Mouse (Mus musculus): ENCODE measurements around the gene Memo1. TPM values are rescaled to one million over a fixed set of nuclear protein-coding genes. Genes with fewer than 3 reads are reported as not detected.

Memo1 gene
- polyA plus RNA-seq (2012; rRNA removed) = 45.8 and 76.6 TPM in 2 replicates

DNA sequence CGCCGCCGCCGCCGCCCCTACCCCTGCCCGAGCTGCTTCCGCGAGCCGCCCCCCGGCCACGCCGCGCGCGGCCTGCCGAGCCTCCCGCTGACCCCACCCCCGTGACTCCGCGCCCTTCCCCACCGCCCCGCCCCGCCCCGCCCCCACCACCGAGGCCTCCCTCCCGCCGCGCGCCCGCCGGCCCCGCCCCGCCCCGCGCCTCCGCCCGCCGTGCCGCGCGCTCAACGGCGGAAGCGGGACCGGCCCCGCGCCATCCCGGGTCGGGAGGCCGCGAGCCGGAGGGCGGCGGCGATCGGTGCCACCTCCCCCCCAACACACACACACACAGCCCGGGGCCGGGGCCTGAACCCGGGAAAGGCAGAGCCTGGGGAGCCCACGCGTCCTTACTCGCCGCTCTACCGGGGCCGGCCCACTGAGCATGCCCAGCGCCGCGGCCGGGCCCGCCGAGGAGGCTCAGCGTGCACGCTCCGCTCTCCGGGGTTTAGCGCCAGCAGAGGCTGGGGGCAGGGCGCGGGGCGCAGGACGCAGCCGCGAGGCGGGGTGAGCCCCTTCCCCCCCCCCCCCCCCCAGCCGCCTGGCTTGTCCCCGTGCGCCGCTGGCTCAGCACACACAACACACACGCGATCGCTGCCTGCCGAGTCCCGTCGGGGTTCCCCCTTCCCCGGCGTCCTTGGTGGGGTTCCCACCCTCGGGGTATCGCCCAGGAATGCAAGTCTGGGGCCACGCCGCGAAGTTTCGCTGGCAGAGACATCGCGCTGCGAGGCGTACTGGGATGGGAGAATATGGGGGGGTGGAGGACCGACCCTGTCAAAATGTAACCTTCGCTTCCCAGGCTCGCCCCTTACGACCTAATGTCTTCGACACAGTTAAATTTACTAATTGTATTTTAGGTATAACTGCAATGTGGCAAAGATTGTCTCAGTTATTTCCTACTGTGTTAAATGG is at the start of gene Memo1:
TSS of gene Memo1 (minus strand) at position 496 of the 945 bp plus-strand sequence.

DNA sequence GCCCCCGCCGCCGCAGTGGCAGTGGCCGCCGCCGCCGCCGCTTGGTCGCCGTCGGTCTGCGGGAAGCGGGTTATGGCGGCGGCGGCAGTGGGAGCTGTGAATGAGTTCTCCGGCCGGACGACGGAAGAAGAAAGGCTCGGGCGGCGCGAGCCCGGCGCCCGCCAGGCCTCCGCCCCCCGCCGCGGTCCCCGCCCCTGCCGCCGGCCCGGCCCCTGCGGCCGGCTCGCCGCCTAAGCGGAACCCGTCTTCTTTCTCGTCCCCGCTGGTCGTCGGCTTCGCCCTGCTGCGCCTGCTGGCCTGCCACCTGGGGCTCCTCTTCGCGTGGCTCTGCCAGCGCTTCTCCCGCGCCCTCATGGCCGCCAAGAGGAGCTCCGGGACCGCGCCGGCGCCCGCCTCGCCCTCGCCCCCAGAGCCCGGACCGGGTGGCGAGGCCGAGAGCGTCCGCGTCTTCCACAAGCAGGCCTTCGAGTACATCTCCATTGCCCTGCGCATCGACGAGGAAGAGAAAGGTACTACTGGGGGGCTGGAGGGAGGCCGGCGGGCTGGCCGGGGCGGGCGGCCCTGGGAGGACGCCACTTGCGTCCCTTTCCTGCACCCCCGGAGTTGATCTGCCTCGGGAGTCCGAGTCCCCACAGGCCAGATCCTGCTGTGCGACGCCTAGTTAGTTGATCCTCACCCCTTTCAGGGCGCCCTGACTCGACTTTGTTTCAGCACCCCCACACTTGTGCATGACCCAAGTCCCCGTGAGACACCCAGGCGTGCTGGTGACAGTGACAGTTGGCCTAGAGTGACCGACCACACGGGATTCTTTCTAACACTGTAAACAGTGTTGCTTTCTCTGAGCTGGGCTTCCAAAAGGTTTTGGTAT is 43.9 kb upstream of the Memo1 start, which contains the start of gene Spast:
TSS of gene Spast (plus strand) at position 51 of the 868 bp plus-strand sequence.

DNA sequence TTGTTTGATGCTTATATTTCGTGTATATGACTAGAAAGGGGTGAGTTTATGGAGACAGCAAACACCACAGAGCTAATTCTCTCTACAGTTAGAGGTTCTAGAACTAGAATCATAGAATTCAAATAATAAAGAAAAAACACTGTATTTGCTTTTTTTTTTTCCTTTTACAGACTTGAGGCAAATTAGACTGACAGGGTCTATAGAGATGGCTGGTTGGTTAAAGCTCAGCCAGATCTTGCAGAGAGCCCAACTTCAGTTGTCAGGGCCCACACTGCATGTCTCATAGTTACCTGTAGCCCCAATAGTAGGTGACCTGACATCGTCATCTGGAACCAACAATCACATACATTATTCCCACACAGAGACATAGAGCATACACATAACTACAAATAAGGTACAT is 28.5 kb upstream of the Memo1 start, which contains the start of gene Dpy30:
TSS of gene Dpy30 (minus strand) at position 101 of the 400 bp plus-strand sequence.

Other genes with a start within 250 kb of the Memo1 start
- 0.07 and 0.97 TPM in 2 replicates for gene Srd5a2, start 247.6 kb downstream of the Memo1 start, polyA plus RNA-seq (2012; rRNA removed)
- gene Dpy30, start 28.4 kb upstream of the Memo1 start, polyA plus RNA-seq (2012; rRNA removed) = 151 and 171 TPM in 2 replicates
- 39.8 and 44.1 TPM in 2 replicates for gene Spast, start 43.5 kb upstream of the Memo1 start, polyA plus RNA-seq (2012; rRNA removed)
- 19.2 and 37.7 TPM in 2 replicates for gene Slc30a6, start 100.1 kb upstream of the Memo1 start, polyA plus RNA-seq (2012; rRNA removed)
- 0.09 and 0.11 TPM in 2 replicates for gene Nlrc4, start 163.6 kb upstream of the Memo1 start, polyA plus RNA-seq (2012; rRNA removed)
- gene Yipf4, start 194.0 kb upstream of the Memo1 start, polyA plus RNA-seq (2012; rRNA removed) = 24.3 and 28.8 TPM in 2 replicates
- 53.4 and 88.8 TPM in 2 replicates for gene Birc6, start 232.8 kb upstream of the Memo1 start, polyA plus RNA-seq (2012; rRNA removed)

Data from central nervous system, embryonic 11.5 days (tissue).